Mouse (Mus musculus): Measurements from ENCODE around the gene Rnf157.

Gene Rnf157

GRCm38 (mm10) chr11:116376945-116377661, 35.7 kb downstream of the Rnf157 start:
- DNase-seq = no peak

GRCm38 (mm10) chr11:116371894-116372450, 40.9 kb downstream of the Rnf157 start:
- no peak for DNase-seq

DNA sequence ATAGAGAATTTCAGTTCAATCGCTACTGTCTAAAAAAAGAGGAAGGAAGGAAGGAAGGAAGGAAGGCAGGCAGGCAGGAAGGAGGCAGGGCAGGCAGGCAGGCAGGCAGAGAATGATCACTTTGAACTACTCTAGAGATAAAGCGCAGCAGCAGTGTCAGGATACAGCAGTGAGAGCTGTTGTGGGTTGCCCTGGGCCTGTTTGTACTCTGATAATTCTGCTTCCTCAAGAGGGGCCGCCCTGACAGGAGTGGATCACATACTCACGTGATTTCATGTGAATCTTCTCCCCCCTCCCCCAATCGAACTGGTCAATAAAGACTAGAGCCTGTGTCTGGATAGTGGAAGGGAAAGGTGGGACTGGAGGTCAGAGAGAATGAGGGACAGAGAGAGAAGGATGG, 43.2 kb downstream of the Rnf157 start:
- no peak for DNase-seq

- DNase-seq = no peak
Measured at GRCm38 (mm10) chr11:116369051-116369450, 43.8 kb downstream of the Rnf157 start.

GRCm38 (mm10) chr11:116368116-116368515, 44.7 kb downstream of the Rnf157 start:
- peak; percentile 71 for DNase-seq

- DNase-seq = no peak
Measured at GRCm38 (mm10) chr11:116366647-116367046, 46.2 kb downstream of the Rnf157 start.

GRCm38 (mm10) chr11:116366124-116366523, 46.7 kb downstream of the Rnf157 start:
- no peak for DNase-seq

- no peak for DNase-seq
Measured at GRCm38 (mm10) chr11:116365432-116365831, 47.4 kb downstream of the Rnf157 start.

DNA sequence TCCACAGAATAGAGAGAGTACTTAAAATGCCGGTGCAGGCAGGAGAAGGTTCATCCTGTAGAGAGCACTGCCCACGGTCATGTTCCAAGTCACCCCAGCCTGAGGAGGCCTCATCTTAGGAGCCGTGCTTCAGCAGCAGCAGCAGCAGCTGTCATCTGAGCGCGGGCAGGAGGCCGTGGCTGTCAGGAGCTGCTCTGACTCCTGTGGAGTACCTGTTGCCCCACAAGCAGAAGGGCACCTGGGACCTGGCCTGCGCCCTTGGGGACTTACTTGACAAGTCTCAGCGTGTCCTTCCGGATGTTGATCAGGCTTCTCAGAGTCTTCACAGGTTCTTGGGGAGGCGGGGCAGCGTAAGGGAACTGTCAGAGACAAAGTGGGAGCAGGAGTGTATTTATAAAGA, 50.8 kb downstream of the Rnf157 start:
- DNase-seq = no peak

DNA sequence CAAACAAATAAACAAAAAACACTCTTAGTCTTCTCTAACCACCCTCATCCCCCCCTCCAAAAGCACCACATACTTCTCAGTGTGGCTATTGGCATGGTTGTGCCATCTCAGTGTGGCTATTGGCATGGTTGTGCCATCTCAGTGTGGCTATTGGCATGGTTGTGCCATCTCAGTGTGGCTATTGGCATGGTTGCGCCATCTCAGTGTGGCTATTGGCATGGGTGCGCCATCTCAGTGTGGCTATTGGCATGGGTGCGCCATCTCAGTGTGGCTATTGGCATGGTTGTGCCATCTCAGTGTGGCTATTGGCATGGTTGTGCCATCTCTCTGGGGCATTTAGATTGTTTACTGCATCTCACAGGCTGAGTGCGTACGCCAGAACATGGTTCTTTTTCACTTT, 51.9 kb downstream of the Rnf157 start:
- DNase-seq = peak; percentile 47

DNA sequence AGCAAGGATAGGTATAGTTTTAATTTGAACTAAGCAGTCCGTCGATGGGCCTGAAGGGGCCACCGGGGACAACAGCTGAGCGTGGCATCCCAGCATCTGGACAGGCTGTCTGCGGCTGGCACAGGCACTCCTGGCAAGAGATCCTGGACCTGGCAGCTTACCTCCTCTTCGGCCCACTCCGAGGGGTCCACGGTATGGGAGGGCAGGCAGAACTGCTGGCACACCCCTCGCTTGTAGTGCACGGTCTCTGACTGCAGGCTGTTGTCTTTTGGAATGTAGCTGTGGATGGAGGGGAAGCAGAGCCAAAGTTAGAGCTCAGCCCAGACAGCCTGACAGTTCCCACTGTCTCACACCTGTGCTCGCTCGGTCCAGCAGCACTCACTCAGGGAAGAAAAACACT, 53.2 kb downstream of the Rnf157 start:
- DNase-seq = no peak

DNA sequence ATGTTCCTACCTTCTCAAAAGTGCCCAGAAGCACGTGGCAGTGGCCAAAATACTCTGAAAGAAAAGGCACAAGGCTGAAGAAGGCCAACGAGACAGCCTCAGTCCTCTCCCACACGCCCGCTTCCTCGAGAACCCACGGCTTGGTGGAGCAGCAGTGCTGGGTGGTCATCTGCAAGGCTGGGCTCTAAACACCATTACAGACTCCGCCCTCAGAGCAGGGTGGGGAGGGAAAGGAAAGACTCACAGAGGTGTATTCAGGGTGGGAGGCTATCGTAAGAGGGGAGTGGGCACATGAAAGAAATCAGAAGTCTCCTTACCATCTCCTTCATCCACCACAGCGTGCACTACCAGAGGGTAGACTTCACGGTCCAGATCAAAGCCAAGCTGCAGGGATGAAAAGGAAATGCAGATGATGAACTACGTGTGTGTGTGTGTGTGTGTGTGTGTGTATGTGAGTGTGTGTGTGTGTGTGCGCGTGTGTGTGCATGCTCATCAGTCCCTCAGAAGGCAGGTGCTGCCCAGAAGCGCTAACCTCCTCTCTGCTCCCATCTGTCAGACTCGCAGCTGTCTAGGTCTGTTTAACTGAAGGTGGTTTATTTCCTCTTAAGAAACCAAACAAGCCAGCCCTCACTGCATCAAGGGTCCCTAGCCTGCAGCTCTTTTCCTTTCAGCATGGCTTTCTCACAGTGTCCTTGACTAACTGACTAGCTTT, 53.8 kb downstream of the Rnf157 start:
- no peak for DNase-seq

DNA sequence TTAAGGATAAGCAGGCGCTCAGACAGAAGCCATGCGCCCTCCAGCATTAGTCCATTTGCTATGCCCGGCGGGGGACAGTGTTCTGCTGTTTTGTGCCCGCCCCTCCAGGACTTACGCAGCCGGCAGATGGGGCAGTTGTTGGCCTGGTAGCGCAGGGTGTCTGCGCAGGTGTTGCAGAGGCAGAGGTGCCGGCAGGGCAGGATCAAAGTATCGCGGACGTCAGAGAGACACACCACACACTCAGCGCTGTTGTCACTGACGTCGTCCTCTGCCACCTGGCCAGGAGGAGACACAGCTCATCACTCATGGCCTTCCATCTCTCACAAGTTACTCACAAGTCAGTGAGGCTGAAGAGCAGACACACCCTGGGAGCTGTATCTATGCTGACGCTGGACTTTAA, 58.3 kb downstream of the Rnf157 start:
- no peak for DNase-seq

- no peak for DNase-seq
Measured at GRCm38 (mm10) chr11:116353535-116353934, 59.3 kb downstream of the Rnf157 start.

DNA sequence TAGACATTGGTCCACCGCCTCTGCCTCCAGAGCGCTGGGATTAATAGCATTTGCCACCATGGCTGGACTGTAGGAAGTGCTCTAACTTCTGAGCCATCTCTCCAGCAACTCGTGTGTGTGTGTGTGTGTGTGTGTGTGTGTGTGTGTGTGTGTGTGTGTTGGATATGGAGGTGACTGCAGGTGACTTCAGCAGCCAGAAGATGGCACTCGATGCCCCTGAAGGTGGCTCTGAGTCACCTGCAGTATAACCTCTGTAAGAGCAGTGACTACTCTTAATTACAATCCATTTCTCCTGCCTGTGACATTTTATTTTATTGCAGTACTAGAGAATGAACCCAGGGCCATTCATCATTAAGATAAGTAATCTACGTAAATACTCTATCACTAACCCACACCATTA, 61.5 kb downstream of the Rnf157 start:
- no peak for DNase-seq

DNA sequence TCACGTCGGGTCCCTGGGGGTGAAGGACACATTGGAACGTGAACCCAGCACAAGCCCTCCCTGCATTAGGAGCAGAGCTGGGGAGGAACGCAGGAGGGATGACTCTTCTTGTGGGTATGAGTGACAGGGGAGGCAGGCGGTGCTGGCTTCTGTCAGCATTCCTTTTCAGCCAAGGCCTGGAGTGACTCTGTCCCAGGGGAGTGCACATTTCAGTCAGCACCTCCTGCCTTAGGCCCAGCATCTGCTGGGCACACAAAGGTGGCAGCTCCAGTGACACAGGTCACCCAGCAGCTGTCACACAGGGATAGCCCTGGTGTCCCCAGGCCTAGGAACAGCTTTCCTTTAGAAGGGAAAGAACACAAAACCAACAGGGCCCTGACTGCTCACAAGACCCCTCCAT, 64.9 kb downstream of the Rnf157 start:
- DNase-seq = no peak

- no peak for DNase-seq
Measured at GRCm38 (mm10) chr11:116347012-116347411, 65.8 kb downstream of the Rnf157 start.

DNA sequence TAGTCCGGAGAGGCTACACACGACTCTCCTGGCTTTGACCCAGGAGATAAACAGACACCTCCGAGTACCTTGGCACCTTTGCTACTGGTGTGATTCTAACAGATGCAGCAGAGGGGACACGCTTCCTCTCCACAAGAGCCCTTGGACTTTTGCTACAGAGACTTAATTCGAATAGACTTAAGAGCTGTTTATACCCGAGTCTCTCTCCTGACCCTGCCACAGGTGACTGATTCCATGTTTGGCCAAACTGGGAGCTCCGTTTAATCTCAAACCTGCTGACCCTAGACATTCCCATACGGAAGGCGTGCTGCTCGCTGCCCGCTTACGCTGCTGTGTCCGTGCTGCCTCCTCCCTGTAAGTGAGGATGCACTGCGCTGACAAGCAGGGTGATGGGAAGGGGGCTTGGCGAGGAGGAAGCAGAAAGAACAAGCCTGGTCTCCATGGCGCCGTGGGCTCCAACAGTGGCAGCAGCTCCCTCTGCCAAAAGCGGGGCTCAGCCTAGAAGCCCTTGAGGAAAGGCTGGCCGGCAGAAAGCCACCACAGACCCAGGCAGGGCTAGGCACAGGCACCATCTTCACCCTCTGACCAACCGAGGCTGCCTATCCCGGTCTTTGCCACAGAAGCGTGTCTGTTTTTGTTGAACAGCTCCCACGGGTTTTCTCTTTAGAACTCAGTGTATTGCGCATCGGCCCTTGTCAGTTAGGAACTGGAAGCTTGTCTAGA, 70.6 kb downstream of the Rnf157 start:
- DNase-seq = no peak

- DNase-seq = no peak
Measured at GRCm38 (mm10) chr11:116337531-116337930, 75.3 kb downstream of the Rnf157 start.

DNA sequence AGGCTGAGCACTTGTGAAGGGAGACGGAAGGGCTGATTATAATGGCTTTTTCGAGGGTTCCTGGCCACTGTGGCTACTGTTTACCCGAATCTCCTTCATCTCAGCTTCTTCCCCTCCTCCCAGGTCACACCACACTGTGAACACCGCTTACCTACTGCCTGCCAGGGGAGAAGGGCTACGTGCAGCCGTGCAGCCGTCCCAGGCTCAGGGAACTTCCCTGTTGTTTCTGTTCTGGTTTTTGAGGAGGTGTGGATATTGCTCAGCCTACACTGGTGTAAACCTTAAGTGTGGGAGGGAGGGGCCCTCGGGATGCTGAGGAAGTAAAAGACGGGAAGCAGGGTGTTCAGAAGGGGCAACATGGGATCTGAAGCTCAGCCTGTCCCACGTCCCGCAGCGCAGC, 75.8 kb downstream of the Rnf157 start:
- DNase-seq = no peak

DNA sequence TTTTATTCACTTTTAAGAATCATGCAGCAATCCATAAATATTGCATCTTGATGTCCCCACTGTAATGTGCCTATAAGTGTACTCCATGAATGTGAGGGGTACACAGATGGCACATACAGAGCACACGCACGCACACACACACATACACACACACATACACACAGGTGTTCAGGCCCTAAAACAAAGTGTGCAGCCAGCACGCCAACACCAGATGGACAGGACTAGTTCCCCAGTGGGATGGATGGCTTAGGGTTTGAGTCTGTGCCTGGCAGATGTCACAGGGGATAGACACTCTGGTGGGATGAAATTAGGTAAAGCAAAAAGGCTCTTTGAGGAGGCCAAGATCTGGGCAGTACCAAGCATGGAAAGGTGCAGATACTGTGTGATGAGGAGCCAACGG, 76.4 kb downstream of the Rnf157 start:
- no peak for DNase-seq

- DNase-seq = peak; percentile 84
Measured at GRCm38 (mm10) chr11:116335244-116336036, 77.4 kb downstream of the Rnf157 start, which contains the start of gene Foxj1. TSS of gene Foxj1 (minus strand) at chr11:116335399.

- DNase-seq = no peak
Measured at GRCm38 (mm10) chr11:116334417-116334782, 78.4 kb downstream of the Rnf157 start.

Measured in cerebellum, adult 11-12 months (tissue).